Mouse (Mus musculus): ENCODE measurements around the gene Dph6.

GRCm38 (mm10) chr2:114670983-114671382 is 16.2 kb upstream of the Dph6 start:
- TF ChIP-seq CTCF (IDR thresholded peaks at IDR 0.05; ENCODE audit: borderline replicate concordance, extremely low read depth, insufficient read depth, insufficient read length): no peak
- no peak for TF ChIP-seq POLR2A (IDR thresholded peaks at IDR 0.05; ENCODE audit: borderline replicate concordance, extremely low read depth, insufficient read depth, insufficient read length, poor library complexity, severe bottlenecking)
